Mouse (Mus musculus): ENCODE results near the gene Tacr1.

- no peak for TF ChIP-seq CHD2 (IDR thresholded peaks at IDR 0.05; ENCODE audit: low read depth, low read length)
- TF ChIP-seq ZC3H11A (IDR thresholded peaks at IDR 0.05; ENCODE audit: borderline replicate concordance, low read depth, low read length): no peak
- no peak for TF ChIP-seq HCFC1 (IDR thresholded peaks at IDR 0.05; ENCODE audit: borderline replicate concordance, insufficient read depth, low read length)
These were observed 183.3 kb downstream of the Tacr1 start for GRCm38 (mm10) chr6:82585396-82585795.

All from ES-E14 (cell line).